Mouse (Mus musculus) brown adipose tissue, adult 24 weeks (tissue): ENCODE data around the gene Mlana. TPM values are rescaled to one million over a fixed set of nuclear protein-coding genes. Genes with fewer than 3 reads are reported as not detected.

Experiments
- H3K27ac ChIP-seq: fragments of 200-500 bp; replicated peaks from 2 replicates; pipeline ENCODE4 v1.5.1; 2012; ENCODE audit warnings: low read depth, mild to moderate bottlenecking, low read length
- H3K4me1 ChIP-seq: fragments of 200-500 bp; 2 replicates; pipeline ENCODE4 v1.6.1; 2012; ENCODE audit warnings: low read length, mixed read lengths; ENCODE audit not compliant: control insufficient read depth, insufficient read depth, insufficient read length
- H3K4me3 ChIP-seq: fragments of 200-500 bp; 2 replicates; pipeline ENCODE4 v1.5.1; 2012; ENCODE audit warnings: low read depth, mild to moderate bottlenecking, low read length, moderate library complexity; ENCODE audit not compliant: insufficient read depth
- polyA plus RNA-seq: library from polyadenylated mRNA; stranded (reverse); fragments of >200 nt; gene quantifications from 2 replicates; pipeline ENCODE4 v1.2.4, GENCODE M21; 2012; ENCODE audit not compliant: missing spikeins, insufficient read depth, insufficient read length

The Mlana gene
- polyA plus RNA-seq, result not detected in 2 replicates

GRCm38 (mm10) chr19:29697245-29697874 lies at the start of gene Mlana:
Gene Mlana (plus strand): TSS chr19:29697824.
- no peak within 1 kb of the TSS for H3K27ac ChIP-seq
- no peak within 1 kb of the TSS for H3K4me3 ChIP-seq
- no peaks in the 10 kb centered on the region for H3K4me1 ChIP-seq

GRCm38 (mm10) chr19:29648550-29648914 lies 49.1 kb upstream of the Mlana start:
- H3K4me3 ChIP-seq, result no peak overlapping the region

GRCm38 (mm10) chr19:29649683-29650082 lies 47.9 kb upstream of the Mlana start:
- no peak overlapping the region for H3K27ac ChIP-seq
- H3K4me1 ChIP-seq, result no peaks in the 10 kb centered on the region
- no peak overlapping the region for H3K4me3 ChIP-seq

More at GRCm38 (mm10) chr19:29648550-29648914, 49.1 kb upstream of the Mlana start:
- no peaks in the 10 kb centered on the region for H3K4me1 ChIP-seq
- no peak overlapping the region for H3K27ac ChIP-seq

GRCm38 (mm10) chr19:29653768-29654265 lies 43.8 kb upstream of the Mlana start:
- no peak overlapping the region for H3K4me3 ChIP-seq
- no peak overlapping the region for H3K27ac ChIP-seq
- no peaks in the 10 kb centered on the region for H3K4me1 ChIP-seq

- H3K27ac ChIP-seq, result no peak overlapping the region
- no peak overlapping the region for H3K4me3 ChIP-seq
- H3K4me1 ChIP-seq, result no peaks in the 10 kb centered on the region
Measured at GRCm38 (mm10) chr19:29655148-29655547, 42.5 kb upstream of the Mlana start.

- H3K27ac ChIP-seq, result no peak overlapping the region
- no peak overlapping the region for H3K4me3 ChIP-seq
- H3K4me1 ChIP-seq, result no peaks in the 10 kb centered on the region
Measured at GRCm38 (mm10) chr19:29656029-29656428, 41.6 kb upstream of the Mlana start.

- no peaks in the 10 kb centered on the region for H3K4me1 ChIP-seq
- no peak overlapping the region for H3K4me3 ChIP-seq
- no peak overlapping the region for H3K27ac ChIP-seq
Measured at GRCm38 (mm10) chr19:29656620-29657019, 41.0 kb upstream of the Mlana start.

GRCm38 (mm10) chr19:29657033-29657432 lies 40.6 kb upstream of the Mlana start:
- H3K4me3 ChIP-seq, result no peak overlapping the region
- H3K4me1 ChIP-seq, result no peaks in the 10 kb centered on the region
- no peak overlapping the region for H3K27ac ChIP-seq

GRCm38 (mm10) chr19:29657558-29657957 lies 40.1 kb upstream of the Mlana start:
- Histone ChIP-seq H3K27ac (no peak overlapping the region), H3K4me1 (no peaks in the 10 kb centered on the region), H3K4me3 (no peak overlapping the region)

- no peak overlapping the region for H3K27ac ChIP-seq
- no peak overlapping the region for H3K4me3 ChIP-seq
- H3K4me1 ChIP-seq, result no peaks in the 10 kb centered on the region
Measured at GRCm38 (mm10) chr19:29658836-29659235, 38.8 kb upstream of the Mlana start.

- H3K27ac ChIP-seq, result no peak overlapping the region
- no peak overlapping the region for H3K4me3 ChIP-seq
- no peaks in the 10 kb centered on the region for H3K4me1 ChIP-seq
Measured at GRCm38 (mm10) chr19:29659705-29660104, 37.9 kb upstream of the Mlana start.

- H3K4me3 ChIP-seq, result no peak overlapping the region
Measured at GRCm38 (mm10) chr19:29660835-29661764, 36.5 kb upstream of the Mlana start.

GRCm38 (mm10) chr19:29661974-29662580 lies 35.5 kb upstream of the Mlana start:
- peaks cover 4% of the 10 kb centered on the region; the same call in 1 of the 2 replicates for H3K4me1 ChIP-seq
- H3K27ac ChIP-seq, result no peak overlapping the region
- no peak overlapping the region for H3K4me3 ChIP-seq

More at GRCm38 (mm10) chr19:29660835-29661764, 36.5 kb upstream of the Mlana start:
- no peaks in the 10 kb centered on the region for H3K4me1 ChIP-seq
- no peak overlapping the region for H3K27ac ChIP-seq

- no peak overlapping the region for H3K27ac ChIP-seq
- no peak overlapping the region for H3K4me3 ChIP-seq
- H3K4me1 ChIP-seq, result peaks cover 4% of the 10 kb centered on the region; the same call in 1 of the 2 replicates
Measured at GRCm38 (mm10) chr19:29663780-29664179, 33.8 kb upstream of the Mlana start.

GRCm38 (mm10) chr19:29664934-29665333 lies 32.7 kb upstream of the Mlana start:
- no peak overlapping the region for H3K4me3 ChIP-seq
- no peak overlapping the region for H3K27ac ChIP-seq
- H3K4me1 ChIP-seq, result peaks cover 4% of the 10 kb centered on the region; the same call in 1 of the 2 replicates
